Mouse (Mus musculus): ENCODE results near the gene Zxdc.

- TF ChIP-seq MEF2A (IDR thresholded peaks at IDR 0.05; ENCODE audit: extremely low read depth, insufficient replicate concordance, low read depth, low read length, poor library complexity, severe bottlenecking) (no peak), JUND (IDR thresholded peaks at IDR 0.05; ENCODE audit: low read depth, low read length) (no peak), CTCF (IDR thresholded peaks at IDR 0.05 in 2 of 3, conservative IDR thresholded peaks at IDR 0.05 in 1 of 3; ENCODE audit: control insufficient read depth in 1 of 3, insufficient read depth in 1 of 3, low read depth in 2 of 3, low read length in 3 of 3, poor library complexity in 1 of 3, severe bottlenecking in 1 of 3) (no peak), GATA1 (IDR thresholded peaks at IDR 0.05; ENCODE audit: low read depth, low read length) (no peak), POLR2A (IDR thresholded peaks at IDR 0.05; ENCODE audit: control insufficient read depth in 1 of 2, insufficient read depth in 1 of 2, low read depth in 1 of 2, low read length in 2 of 2, poor library complexity in 1 of 2) (no peak)
Observed at GRCm38 (mm10) chr6:90321811-90322210, 47.5 kb upstream of the Zxdc start.

Measured in MEL (cell line).